Mouse (Mus musculus): ENCODE results near the gene 6430571L13Rik.

GRCm38 (mm10) chr9:107400060-107400511, 59.7 kb downstream of the 6430571L13Rik start:
- TF ChIP-seq POLR2A (IDR thresholded peaks at IDR 0.05; ENCODE audit: low read depth, low read length) (no peak), CTCF (IDR thresholded peaks at IDR 0.05; ENCODE audit: extremely low read depth, insufficient read depth, insufficient read length, insufficient replicate concordance) (no peak)
